Mouse (Mus musculus) CD8-positive naive resting alpha-beta T cell, adult 57 days (primary cell): Measurements from ENCODE around the gene Erbin. TPM values are rescaled to one million over a fixed set of nuclear protein-coding genes. Genes with fewer than 3 reads are reported as not detected.

Source experiments
- total RNA-seq: library from RNA; stranded (reverse); gene quantifications from one replicate; pipeline ENCODE4 v1.2.4, GENCODE M21; 2023

Erbin gene
- total RNA-seq = 114 TPM

DNA sequence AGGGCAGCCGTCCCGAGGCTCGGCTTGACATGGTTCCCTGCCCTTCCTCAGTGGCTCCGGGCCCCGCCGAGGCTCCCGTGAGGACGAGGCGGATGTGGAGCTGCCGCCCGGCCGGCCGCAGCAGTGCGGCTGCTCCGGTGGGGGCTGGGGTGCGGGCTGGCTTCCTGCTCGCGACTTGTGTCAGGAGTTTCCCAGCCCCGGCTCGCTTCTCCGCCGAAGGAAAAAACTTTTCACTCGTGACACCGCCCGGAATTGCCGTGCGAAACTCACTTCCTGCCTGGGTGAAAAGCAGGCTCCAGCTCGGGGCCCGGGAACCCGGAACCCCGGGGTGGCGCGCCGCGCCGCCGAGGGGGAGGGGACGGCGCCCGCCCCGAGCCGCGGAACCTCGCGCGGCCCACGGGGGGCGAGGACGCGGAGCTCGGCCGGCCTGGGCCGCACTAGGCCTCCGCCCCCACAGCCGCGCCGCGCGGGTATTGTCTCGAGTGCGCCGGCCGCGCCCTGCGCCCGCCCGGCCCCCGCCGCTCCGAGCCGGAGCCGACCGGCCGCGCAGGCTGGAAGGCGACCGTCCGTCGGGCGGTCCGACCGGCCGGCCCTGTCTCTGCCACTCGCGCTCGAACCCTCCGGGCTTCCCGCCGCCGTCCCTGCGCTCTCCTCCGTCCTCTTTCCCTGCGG, at the start of gene Erbin:
Gene Erbin, minus strand, starts transcription at position 254 of the 672 bp plus-strand sequence.

DNA sequence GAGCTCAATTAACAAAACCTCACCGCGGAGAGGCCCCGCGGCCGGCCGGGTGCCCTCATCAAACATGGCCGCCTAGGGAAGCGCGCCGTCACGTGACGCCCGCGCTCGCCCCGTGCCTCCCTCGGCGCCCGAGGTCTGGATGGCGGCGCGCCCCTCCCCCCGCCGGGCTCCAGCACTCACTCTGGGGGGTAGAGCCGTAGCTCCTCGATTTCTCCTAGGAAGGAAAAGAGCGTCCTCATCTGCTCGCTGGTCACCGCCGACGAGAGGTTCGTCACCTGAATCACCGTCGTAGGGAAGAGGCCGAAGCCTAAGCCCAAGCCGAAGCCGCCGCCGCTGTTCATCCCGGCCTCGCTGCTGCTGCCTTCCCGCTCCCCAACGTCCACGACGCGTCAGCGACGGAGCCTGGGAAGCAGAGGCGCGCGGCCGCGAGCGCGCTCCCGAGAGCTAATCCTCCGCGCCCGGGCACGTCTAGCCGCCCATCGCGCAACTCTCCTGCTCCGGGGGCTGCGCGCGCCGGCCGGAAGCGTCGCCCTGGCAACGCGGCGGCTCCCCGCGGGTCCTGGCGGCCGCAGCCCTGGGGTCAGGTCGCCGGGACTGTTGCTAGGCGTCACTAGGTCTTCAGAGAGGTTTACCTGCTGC, 146.1 kb downstream of the Erbin start, which contains the start of gene Srek1:
Gene Srek1, minus strand, starts transcription at position 490 of the 639 bp plus-strand sequence.

Other genes with a start within 250 kb of the Erbin start
- gene Srek1, start 145.9 kb downstream of the Erbin start, total RNA-seq = 120 TPM
- 13.9 TPM for gene Nln, start 189.1 kb upstream of the Erbin start, total RNA-seq
- 0.58 TPM for gene Sgtb, start 189.2 kb upstream of the Erbin start, total RNA-seq